Mouse (Mus musculus) bone marrow macrophage, adult 2 months (primary cell): ENCODE measurements around the gene Hoxd11.

ENCODE experiments used
- CTCF ChIP-seq: IDR thresholded peaks from 2 replicates; pipeline ENCODE4 v1.5.1; 2012; ENCODE audit warnings: low read depth, mild to moderate bottlenecking, low read length, moderate library complexity
- POLR2A ChIP-seq: IDR thresholded peaks from 2 replicates; pipeline ENCODE4 v1.6.1; 2012; ENCODE audit warnings: mild to moderate bottlenecking, low read depth, low read length, borderline replicate concordance

GRCm38 (mm10) chr2:74726551-74726950 is 47.2 kb downstream of the Hoxd11 start, which contains the start of gene Gm28230:
- no peak for TF ChIP-seq CTCF
- no peak for TF ChIP-seq POLR2A
